Mouse (Mus musculus) ES-E14 (cell line): ENCODE results near the gene Fnbp1l. TPM values are rescaled to one million over a fixed set of nuclear protein-coding genes. Genes with fewer than 3 reads are reported as not detected.

Source experiments
- DNase-seq: peaks from one replicate; pipeline ENCODE4 v3.0.0-alpha.2; 2013; ENCODE audit warnings: low read depth, low spot score
- H3K27ac ChIP-seq: 2 replicates; pipeline ENCODE4 v1.5.1; 2012; ENCODE audit warnings: low read depth, mild to moderate bottlenecking, low read length, moderate library complexity, mixed read lengths; ENCODE audit not compliant: poor library complexity, insufficient read depth, severe bottlenecking
- H3K36me3 ChIP-seq: 2 replicates; pipeline ENCODE4 v1.6.1; 2012; ENCODE audit warnings: mild to moderate bottlenecking, low read length, moderate library complexity, mixed read lengths; ENCODE audit not compliant: control insufficient read depth, poor library complexity, insufficient read depth, severe bottlenecking
- H3K4me1 ChIP-seq, 2 experiments: fragments of 150-350 bp in 1 of 2; sonication (generic) in 1 of 2; 2 replicates each; pipeline ENCODE4 v1.6.1; 2012; ENCODE audit warnings: low read length in 2 of 2, mild to moderate bottlenecking in 1 of 2, mixed read lengths in 1 of 2; ENCODE audit not compliant: control insufficient read depth in 2 of 2, insufficient read depth in 2 of 2, poor library complexity in 1 of 2
- H3K4me3 ChIP-seq, 2 experiments: fragments of 150-350 bp in 1 of 2; sonication (generic) in 1 of 2; 2 replicates each; pipeline ENCODE4 v1.5.1; 2012; ENCODE audit warnings: low read length in 2 of 2, low read depth in 1 of 2, mild to moderate bottlenecking in 1 of 2, mixed read lengths in 1 of 2; ENCODE audit not compliant: insufficient read depth in 1 of 2, poor library complexity in 1 of 2, severe bottlenecking in 1 of 2
- H3K9ac ChIP-seq: 2 replicates; pipeline ENCODE4 v1.6.1; 2012; ENCODE audit warnings: low read depth, mild to moderate bottlenecking, low read length, mixed read lengths; ENCODE audit not compliant: poor library complexity, insufficient read depth, severe bottlenecking
- H3K9me3 ChIP-seq: fragments of 150-350 bp; sonication (generic); 2 replicates; pipeline ENCODE4 v1.6.1; 2012; ENCODE audit warnings: low read depth, mild to moderate bottlenecking, low read length; ENCODE audit not compliant: control insufficient read depth, insufficient read depth
- CHD2 ChIP-seq: IDR thresholded peaks from 2 replicates; pipeline ENCODE4 v1.6.1; 2014; ENCODE audit warnings: mild to moderate bottlenecking, low read depth, low read length, inconsistent platforms
- HCFC1 ChIP-seq: IDR thresholded peaks from 2 replicates; pipeline ENCODE4 v1.6.1; 2012; ENCODE audit warnings: low read length, inconsistent platforms, borderline replicate concordance; ENCODE audit not compliant: insufficient read depth
- MAFK ChIP-seq: IDR thresholded peaks from 2 replicates; pipeline ENCODE4 v1.6.1; 2014; ENCODE audit warnings: mild to moderate bottlenecking, low read depth, low read length, inconsistent platforms; ENCODE audit not compliant: insufficient read depth
- ZC3H11A ChIP-seq: IDR thresholded peaks from 2 replicates; pipeline ENCODE4 v1.6.1; 2012; ENCODE audit warnings: low read depth, mild to moderate bottlenecking, inconsistent platforms, low read length, borderline replicate concordance
- ZNF384 ChIP-seq: IDR thresholded peaks from 2 replicates; pipeline ENCODE4 v1.6.1; 2012; ENCODE audit warnings: low read depth, low read length, inconsistent platforms
- in situ Hi-C, 2 experiments: fragments of 600-800 bp; cut with MboI; formaldehyde crosslinking; loops; one replicate each; pipeline ENCODE4 v1.15.1; 2025; ENCODE audit warnings: low sequenced_read_pairs in 2 of 2, inconsistent platforms in 1 of 2; ENCODE audit not compliant: unreplicated experiment in 2 of 2
- total RNA-seq: library from RNA; depleted of rRNA; stranded (reverse); fragments of 300-350 nt; gene quantifications from 2 replicates; pipeline ENCODE4 v1.2.3, GENCODE M21; 2012

The Fnbp1l gene
- total RNA-seq, 1 experiment: 25.5 TPM

GRCm38 (mm10) chr3:122519082-122519481 is 100.4 kb downstream of the Fnbp1l start:
- H3K36me3 ChIP-seq: peaks cover 48% of the 10 kb centered on the region; the same call in 1 of the 2 replicates
- H3K27ac ChIP-seq: no peak overlapping the region

GRCm38 (mm10) chr3:122518231-122518736 is 101.2 kb downstream of the Fnbp1l start:
- DNase-seq: no peak
- H3K4me1 ChIP-seq: no peaks in the 10 kb centered on the region; a peak in 1 of 4 replicates

More at GRCm38 (mm10) chr3:122519082-122519481, 100.4 kb downstream of the Fnbp1l start:
- no peaks in the 10 kb centered on the region for H3K9me3 ChIP-seq
- in situ Hi-C loops: no loop called here
- no peak for DNase-seq
- TF ChIP-seq MAFK (no peak), CHD2 (no peak), HCFC1 (no peak), ZNF384 (no peak), ZC3H11A (no peak)
- no peaks in the 10 kb centered on the region; a peak in 1 of 4 replicates for H3K4me1 ChIP-seq
- H3K9ac ChIP-seq: no peak overlapping the region
- no peak overlapping the region for H3K4me3 ChIP-seq

DNA sequence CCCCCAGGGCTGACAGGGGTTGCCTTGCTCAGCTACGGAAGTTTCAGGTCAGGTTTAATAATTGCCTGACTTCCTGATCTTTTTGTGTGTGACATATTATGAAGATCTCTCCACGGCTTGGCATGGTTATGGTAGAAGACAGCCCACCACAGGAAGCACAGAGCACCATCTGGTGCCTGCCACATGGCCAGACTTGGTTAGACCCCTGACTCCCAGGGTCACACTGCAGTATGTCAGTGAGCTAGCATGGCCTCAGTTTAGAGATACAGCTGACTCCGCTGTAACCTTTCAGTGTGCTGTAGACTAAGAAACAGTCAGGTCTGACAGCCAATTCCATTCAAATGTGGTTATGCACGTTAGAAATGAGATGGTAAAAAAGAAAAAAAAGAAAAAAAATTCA is 101.8 kb downstream of the Fnbp1l start:
- no peaks in the 10 kb centered on the region; a peak in 1 of 4 replicates for H3K4me1 ChIP-seq
- H3K9me3 ChIP-seq: no peaks in the 10 kb centered on the region
- no peak for DNase-seq
- H3K4me3 ChIP-seq: no peak overlapping the region
- no peak overlapping the region for H3K9ac ChIP-seq
- H3K36me3 ChIP-seq: peaks cover 39% of the 10 kb centered on the region
- in situ Hi-C loops: no loop called here
- TF ChIP-seq ZC3H11A (no peak), ZNF384 (no peak), MAFK (no peak), CHD2 (no peak), HCFC1 (no peak)
- H3K27ac ChIP-seq: no peak overlapping the region

More at GRCm38 (mm10) chr3:122518231-122518736, 101.2 kb downstream of the Fnbp1l start:
- Histone ChIP-seq H3K9ac (no peak overlapping the region), H3K36me3 (peaks cover 41% of the 10 kb centered on the region; the same call in 1 of the 2 replicates), H3K4me3 (no peak overlapping the region), H3K27ac (no peak overlapping the region), H3K9me3 (no peaks in the 10 kb centered on the region)
- TF ChIP-seq HCFC1 (no peak), CHD2 (no peak), ZC3H11A (no peak), MAFK (no peak)
- in situ Hi-C loops: no loop called here

DNA sequence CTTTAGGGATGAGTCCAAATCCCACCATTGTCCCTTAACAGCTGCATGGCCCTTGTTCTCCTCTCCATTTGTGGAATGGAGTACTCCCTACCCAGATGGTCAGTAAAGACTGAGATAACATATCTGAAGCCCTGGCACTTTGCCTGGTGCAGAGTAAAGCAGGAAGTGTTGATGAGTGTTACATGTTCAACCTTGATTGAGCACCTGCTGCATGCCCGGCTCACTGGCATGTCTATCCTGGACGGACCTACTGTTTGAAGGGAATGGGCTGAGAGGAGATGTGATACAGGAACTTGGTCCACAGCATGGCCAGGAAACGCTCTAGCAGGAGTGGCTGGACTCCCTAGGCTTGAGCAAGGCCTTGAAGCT is 103.2 kb downstream of the Fnbp1l start:
- in situ Hi-C loops: no loop called here
- peaks cover 49% of the 10 kb centered on the region for H3K36me3 ChIP-seq
- H3K9ac ChIP-seq: no peak overlapping the region
- no peak for DNase-seq
- H3K9me3 ChIP-seq: no peaks in the 10 kb centered on the region
- no peak for TF ChIP-seq ZC3H11A
- no peak for TF ChIP-seq ZNF384
- TF ChIP-seq CHD2: no peak
- no peak for TF ChIP-seq HCFC1
- no peak for TF ChIP-seq MAFK
- H3K4me1 ChIP-seq: peaks cover 3% of the 10 kb centered on the region in 2 experiments; a peak in 2 of 4 replicates
- no peak overlapping the region for H3K4me3 ChIP-seq
- no peak overlapping the region for H3K27ac ChIP-seq
